Mouse (Mus musculus) kidney, postnatal 25 days (tissue): ENCODE measurements around the gene Stat5b.
A peak's percentile ranks its signal among the peaks of the same experiment; 100 is the strongest.

Experiments used
- DNase-seq, 2 experiments: peaks; one replicate each; pipeline ENCODE4 v3.0.0; 2021; ENCODE audit warnings: mixed read lengths in 2 of 2

The Stat5b gene

DNA sequence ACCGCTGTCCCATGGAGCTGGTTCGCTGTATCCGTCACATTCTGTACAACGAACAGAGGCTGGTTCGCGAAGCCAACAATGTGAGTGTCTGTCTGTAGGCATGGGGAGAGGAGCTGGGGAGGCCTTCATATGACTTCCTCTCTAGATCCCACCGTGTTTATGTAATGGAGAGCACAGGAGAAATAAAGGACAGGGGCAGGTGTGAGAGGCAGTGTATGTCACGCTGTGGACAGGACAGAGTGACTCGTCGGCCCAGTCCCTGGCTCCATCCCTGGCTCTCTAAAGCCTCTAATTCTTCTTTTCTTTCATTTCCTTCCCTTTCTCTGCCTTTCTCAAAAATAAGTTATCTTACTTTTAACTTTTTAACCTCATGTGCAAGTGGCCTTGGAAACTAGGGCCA, 12.6 kb upstream of the Stat5b start:
- DNase-seq: no peak

GRCm38 (mm10) chr11:100861836-100862235, 11.3 kb upstream of the Stat5b start:
- no peak for DNase-seq

DNA sequence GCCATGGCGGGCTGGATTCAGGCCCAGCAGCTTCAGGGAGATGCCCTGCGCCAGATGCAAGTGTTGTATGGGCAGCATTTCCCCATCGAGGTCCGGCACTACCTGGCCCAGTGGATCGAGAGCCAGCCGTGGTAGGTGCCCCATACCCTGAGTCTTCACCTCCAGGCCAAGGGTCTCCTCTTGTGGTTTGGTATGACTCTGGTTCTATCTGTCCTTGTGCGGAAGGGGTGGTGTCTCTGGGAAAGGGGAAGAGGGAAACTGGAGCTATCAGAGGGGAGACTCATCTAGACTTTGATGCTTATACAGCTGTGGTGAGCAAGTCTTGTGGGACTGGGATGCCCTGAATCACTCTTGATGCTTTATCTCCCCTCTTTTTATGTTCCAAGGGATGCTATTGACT, 10.8 kb upstream of the Stat5b start:
- DNase-seq: no peak

DNA sequence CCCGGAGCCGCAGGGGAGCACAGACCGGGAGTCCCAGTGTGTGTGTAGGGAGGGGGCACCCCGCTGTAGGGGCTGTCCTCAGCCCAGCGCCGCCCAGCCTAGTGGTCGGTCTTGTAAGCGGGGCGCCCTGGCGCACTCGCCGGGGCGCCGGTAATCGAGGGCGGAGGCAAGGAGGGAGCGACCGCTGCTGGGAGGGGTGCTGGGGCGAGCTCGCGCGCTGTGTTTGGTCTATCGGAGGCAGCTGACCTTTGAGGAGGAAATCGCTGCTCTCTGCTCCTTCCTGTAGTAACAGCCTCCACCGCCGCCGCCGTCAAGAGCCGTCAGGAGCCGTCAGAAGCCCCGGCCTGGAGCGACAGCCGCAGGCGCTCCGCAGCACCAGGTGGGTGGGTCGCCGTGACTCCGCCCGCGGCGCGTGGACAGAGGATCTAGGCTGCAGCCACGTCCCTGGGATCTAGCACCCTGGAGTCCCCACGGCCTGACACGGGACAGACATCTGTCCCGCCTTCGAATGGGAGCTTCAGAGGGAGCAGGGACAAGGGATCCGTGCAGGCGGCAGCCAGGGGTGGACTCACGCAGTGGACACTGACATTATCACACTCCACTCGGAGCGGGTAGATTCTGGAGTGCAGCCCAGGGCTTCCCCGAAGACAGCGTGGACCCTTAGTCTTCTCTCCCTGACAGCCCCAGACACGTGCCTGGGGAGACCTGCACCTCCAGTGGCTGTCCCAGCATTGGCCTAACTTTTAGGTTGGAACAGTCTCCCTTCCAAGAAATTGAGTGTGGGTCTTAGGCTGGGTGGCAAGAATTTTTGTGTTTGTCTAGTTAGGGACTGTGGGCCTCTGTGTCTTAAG, 9.9 kb upstream of the Stat5b start:
- DNase-seq: peak; percentile 86 to 95

DNA sequence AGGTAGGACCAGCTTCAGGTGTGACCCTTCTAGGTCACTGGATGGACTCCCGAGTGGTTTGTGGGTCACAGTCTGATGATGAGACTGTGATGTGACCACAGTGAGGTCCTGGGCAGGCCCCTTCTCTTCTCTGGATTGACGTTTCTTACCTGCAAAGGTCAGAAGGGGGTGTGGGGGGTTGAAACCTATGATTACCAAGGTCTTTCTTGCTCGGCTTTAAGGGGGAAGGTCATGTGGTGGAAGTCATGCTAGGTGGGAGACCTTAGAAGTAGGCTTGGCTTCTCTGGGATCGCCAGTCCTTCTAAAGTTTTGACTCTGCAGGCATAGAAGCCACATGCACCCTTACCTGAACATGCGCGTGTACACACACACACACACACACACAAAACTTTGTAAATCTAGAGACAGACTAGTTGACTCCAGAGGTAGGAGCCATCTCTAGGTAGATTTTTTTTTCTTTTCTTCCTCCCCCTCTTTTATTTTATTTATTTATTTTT, 9.1 kb upstream of the Stat5b start:
- no peak for DNase-seq

- DNase-seq: peak; percentile 93 to 97
These were observed 8.5 kb upstream of the Stat5b start, which contains the start of gene Stat5a for GRCm38 (mm10) chr11:100858935-100859578. Gene Stat5a (plus strand): TSS chr11:100859351.

- DNase-seq: no peak
These were observed 7.4 kb upstream of the Stat5b start for GRCm38 (mm10) chr11:100857960-100858359.

- DNase-seq: peak; percentile 45 to 85
These were observed 4.7 kb upstream of the Stat5b start for GRCm38 (mm10) chr11:100855178-100855577.

DNA sequence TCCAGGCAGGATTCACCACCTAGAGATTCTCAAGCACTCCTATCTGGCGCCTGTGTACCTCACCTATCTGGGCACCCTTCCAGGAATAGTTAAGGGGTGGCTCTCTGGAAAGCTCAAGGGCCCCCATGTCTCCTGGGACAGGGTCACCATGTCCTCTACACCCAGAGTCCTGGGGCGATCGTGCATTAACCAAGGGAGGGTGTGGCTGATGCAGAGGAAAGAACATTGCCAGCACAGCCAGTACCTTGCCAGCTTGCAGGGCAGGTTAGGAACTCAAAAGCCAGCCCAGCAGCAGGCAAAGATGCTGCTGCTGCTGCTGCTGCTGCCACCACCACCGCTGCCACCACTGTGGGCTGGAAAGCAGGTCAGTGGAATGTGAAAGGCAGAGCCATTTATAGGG, 3.7 kb upstream of the Stat5b start:
- DNase-seq: peak; percentile 74 to 94

DNA sequence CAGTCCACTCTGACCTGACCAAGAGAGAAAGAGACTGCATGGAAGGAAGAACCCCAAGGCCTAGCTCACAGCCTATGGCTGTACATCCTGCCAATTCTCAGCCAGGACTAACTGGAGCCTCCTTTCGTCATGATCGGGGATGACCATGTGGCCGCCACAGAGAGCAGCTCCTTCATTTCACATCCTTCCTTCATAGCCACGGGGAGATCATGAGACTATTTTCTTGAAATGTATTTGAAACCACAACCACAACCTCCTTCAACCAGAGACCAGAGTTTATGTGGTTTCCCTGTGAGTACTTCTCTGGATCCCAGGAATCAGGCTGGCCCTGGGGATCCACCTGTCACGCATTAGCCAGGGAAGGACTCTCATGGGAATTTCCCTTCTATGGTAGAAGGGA, 2.5 kb upstream of the Stat5b start:
- DNase-seq: no peak

- no peak for DNase-seq
These were observed 1.6 kb upstream of the Stat5b start for GRCm38 (mm10) chr11:100852088-100852487.

DNA sequence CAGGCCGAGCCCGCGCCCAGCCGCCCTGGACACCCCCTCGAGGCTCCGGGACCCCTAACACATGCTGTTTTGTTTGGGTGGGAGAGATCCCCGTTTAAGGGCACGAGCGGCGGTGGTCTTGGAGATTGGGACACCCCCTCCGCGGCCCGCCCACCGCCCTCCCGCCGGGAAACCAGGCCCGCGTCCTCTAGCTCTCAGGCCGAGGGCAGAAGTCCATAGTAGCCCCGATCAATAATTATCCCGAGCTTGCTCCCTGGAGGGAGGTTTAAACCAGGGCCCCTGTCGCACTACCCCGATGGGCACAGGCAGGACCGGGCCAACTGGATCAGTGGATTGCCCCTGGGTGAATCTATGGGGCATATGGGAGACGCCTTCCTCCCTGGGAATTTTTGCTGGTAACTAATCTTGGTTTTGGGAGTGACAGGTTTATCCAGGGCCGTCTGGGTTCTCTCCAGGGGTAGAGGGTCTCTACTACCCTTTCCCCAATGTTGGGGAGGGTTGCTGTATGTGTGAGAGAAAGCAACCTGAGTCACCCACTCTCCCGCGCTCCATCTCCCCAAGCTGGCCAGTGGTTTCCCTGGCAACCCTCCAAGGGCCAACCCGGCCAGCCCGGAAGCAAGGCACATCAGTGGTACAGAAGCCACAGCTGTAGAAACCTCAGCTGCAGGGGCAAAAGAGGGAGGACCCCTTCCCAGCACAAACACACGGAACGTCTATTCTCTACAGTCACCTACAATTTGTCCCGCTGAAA, 429 bp upstream of the Stat5b start:
- peak; percentile 84 to 87 for DNase-seq

- DNase-seq: no peak
These were observed 977 bp downstream of the Stat5b start for GRCm38 (mm10) chr11:100849456-100850037.

- no peak for DNase-seq
These were observed 1.6 kb downstream of the Stat5b start for GRCm38 (mm10) chr11:100848789-100849379.

DNA sequence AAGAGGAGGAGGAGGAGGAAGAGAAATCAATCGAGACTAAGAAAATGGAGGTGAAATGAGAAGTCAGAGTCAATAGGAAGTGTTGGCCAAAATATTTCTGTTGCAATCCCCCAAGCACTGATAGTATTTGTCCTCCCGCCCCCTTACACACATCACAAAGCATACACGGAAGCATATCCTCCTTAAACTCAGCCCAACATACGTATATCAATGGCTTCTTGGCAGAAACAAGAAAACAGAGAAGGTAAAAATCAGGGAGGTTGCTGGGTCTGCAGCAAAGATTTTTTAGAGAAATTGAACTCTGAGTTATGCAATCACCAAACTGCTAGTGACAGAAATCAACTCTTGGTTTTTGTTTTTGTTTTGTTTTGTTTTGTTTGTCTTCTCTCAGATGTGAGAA, 2.4 kb downstream of the Stat5b start:
- DNase-seq: no peak

DNA sequence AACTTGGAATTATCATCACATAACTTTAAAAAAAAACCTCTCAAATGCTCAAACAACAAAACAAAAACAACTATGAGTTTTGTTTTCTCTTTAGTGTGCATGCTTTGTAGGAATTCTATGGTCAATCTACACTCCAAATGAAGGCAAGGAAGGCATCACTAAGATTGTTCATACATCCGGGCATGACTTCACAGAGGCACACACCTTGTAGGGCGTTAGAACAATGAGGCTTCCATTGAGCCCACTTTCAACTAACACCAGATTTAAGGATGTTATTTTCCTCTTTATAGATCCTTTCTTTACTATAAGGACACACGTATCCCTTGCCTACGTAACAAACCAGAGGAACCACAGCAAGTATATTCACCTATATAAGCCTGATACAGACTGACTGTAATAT, 3.0 kb downstream of the Stat5b start:
- no peak for DNase-seq

DNA sequence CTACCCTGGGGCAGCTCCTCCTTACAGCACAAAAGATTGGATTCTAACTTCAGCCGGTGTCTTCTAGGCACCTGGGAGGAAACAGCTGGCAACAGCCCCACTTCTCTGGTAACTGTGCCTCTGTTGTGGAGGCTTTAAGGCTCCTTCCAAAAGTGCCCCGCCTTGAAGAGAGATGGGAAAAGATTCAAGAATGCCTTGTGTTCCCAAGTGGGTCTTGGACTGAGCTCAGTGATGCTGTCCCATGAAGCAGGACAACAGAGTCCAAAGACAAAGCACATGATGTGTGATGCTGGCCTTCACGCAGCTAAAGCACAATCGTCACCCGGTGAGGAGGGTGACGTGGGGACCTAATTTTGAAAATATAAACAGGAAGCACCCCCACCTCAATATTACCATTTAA, 4.7 kb downstream of the Stat5b start:
- DNase-seq: no peak

DNA sequence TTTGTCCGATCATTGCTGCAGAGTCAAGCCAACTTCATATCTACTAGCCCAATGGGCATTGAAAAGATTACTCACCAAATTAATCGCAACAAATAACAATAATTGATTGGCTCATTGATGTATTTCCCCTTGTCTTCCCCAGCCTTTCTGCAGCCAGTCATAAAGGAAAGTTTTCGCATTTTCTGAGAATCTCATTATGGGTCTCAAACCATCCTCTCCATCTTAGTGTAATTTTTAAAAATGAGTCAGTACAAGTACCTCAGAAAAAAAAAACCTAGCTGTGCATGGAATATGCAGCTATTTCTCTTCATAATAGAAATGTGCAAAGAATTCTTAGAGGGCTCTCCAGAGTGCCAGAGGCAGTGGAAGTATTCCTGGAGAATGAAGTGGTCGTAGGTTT, 6.4 kb downstream of the Stat5b start:
- DNase-seq: no peak

DNA sequence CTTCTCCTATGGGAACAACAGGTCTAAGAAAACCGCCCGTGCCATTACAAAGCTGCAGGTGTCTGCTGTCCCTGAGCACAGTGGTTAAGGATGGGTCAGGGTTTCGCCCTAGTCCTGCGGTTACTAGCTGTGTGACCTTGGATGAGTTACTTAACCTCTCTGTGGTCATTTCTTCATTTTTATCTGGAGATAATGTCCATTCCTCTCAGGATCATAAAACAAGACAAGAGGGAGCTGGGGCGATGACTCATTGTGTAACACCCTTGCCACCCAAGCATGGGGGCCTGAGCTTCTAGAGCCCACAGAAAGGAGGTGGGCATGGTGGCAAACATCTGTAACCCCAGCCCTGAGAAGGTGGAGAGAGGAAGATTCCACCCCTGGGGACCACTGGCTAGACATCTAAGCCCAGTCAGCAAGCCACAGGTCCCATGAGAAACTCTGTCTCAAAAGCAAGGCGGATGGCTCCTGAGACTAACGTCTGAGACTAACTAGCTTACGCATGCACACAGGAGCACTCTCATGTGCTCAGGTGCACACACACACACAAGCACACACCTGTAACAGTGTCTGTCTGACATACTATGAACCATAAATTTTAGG, 7.4 kb downstream of the Stat5b start:
- no peak for DNase-seq

GRCm38 (mm10) chr11:100842025-100842424, 8.5 kb downstream of the Stat5b start:
- DNase-seq: no peak

DNA sequence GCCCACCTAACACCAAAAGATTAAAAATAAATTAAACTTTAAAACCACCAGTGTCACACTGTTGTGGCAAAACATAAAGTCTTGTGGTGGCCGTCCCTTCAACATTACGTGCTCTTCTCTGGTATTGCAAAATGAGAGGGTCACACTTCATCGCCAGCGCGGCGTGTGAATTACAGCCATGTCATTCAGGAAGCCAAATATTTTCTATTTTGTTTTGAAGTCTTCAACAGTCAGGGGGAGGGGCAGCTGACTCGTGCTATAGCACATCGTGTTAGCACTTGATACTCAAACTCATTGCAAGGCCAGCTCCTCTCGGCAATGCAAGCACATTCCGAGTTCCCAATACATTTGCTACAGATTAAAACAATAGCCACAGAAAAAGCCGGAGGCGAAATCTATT, 9.7 kb downstream of the Stat5b start:
- peak in 1 of 2 experiments; percentile 46 for DNase-seq

GRCm38 (mm10) chr11:100839523-100839922, 11.0 kb downstream of the Stat5b start:
- no peak for DNase-seq
